Mouse (Mus musculus): ENCODE measurements around the gene Psat1.

The Psat1 gene

DNA sequence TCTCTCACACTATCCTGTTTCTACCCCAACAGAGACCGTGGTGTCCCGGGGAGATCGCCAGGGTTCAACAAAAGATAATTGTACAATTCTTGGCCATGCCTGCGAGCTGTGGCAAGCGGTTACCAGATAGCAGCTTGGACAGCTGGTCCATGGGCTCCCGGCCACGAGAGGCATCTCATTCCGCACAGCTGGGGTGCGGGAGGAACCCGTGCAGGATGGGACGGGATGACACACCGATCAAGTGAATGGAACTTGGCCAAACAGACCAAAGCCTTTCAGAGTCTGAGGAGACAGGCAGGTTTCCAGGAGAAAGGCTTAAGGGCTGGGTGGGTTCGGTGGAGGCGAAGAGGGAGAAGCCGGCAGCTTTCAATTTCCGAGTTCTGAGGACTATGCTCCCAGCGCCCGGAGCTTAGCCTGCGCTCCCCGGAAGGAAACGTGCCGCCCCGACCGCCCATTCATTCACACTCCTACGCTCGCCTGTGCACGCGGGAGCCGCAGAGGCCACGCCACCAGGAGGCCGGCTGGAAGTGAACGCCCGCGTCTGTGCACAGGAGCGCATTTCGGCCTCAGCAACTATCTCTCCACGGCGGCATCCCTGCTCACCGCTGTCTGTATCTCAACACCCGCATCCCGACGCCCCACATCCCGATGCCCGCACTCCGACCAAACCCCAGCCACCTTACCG, 22.8 kb downstream of the Psat1 start:
- DNase-seq (ENCODE audit: low spot score): peak; percentile 60

GRCm38 (mm10) chr19:15923426-15923825, 23.7 kb downstream of the Psat1 start:
- DNase-seq (ENCODE audit: low spot score): peak; percentile 27

DNA sequence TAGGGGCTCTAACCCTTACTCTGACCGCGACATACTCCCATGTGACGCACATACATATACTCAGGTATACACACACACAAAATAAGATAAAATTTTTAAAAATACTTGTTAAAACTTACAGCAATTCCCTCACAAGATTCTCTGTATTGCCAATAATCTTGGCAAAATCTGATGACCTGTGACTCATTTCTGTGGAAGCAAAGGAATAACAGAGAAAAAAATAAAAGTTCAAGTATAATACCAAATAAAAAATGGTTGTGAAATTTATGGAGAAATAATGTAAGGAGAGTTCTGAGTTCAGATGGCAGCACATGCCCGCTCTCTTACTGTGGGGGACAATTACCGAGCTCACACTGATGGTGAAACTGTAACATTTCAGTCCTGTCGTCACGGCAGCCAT, 27.8 kb downstream of the Psat1 start:
- DNase-seq (ENCODE audit: low spot score): no peak

DNA sequence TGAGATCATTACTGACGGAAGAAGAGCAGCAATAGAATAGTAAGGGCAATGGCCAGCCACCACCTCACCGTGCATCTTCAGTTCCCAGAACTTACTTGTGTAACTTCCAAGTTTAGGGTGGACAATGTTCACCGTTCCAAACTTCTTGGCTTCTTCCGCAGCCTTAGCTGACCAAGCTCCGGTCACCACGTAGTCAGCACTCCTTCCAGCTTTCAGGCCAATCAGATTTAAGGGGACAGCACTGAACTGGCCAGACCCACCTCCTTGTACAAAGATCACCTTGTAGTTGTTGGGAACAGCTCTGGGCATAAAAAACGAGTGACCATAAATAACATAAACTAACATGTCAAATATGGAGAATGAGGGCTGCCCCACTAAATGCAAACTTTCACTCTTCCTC, 29.0 kb downstream of the Psat1 start:
- no peak for DNase-seq (ENCODE audit: low spot score)

DNA sequence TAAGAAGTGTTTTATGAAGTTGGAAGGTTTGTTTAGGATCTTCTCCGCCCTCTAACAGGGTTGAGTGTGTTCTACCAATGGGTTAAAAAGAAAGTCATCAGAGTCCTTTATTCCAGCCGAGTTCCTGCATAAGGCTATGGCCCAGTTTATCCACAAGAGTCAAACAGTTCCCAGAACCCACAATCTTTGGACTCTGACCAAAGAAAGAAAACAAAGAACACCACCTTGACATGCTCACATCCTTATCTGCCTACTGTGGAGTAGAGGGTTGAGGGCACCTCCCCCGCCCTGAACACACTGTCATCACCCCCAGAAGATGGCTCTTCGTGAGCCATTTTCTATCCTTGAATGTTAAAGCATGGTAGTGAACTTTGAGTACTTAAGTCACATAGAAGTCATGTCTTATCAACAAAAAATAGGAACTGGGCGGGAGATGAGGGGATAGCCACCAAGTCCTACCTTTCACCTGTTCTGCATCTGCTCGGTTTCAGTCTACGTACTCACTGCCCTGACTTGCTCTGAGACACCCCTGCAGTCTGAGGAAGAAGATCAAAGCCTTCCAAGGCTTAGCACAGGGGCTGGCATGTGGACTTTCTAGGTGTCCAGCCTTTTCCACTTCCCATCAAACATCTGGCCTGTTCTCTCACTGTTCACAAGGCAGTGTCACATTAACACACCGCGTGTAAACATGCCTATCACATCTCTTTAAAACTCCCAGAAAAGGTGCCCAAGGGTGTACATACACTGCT, 33.7 kb downstream of the Psat1 start:
- DNase-seq (ENCODE audit: low spot score): no peak

DNA sequence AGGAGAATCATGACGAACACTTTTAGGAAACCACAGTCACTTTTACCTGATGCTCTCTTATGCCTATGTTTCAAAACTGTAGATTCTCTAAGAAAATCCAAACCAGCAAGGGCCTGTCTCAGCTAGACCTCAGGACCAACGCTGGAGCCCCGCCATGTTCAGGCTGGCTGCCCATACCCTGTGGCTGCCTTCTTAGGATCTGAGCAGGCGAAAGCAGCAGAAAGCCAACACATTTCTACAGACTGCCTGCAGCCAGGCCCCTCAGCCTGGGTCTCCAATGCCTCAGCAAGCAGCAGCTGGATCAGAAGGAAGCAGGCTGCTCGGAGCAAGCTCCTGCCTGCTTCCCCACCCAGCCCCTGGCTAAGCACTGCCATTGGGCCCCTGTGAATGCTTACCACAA, 35.7 kb downstream of the Psat1 start:
- DNase-seq (ENCODE audit: low spot score): no peak

- no peak for DNase-seq (ENCODE audit: low spot score)
Observed at GRCm38 (mm10) chr19:15910987-15911386, 36.1 kb downstream of the Psat1 start.

DNA sequence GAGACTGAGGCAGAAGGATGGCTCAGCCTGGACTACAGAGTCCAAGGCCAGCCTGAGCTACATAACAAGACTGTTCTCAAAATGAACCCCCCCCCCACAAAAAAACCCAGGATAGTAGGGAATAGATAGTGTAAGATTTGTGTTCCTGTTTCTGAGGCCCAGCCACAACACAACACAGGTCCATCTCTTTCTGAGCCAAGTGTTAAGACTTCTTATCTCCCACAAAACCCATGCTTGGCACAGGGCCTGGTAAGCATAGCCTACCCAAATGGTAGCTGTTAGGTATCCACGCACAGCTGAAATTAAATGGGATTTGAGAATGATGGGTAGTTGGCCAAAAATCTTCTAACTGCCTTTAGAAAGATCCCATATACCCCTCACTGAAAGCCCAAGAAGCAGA, 36.6 kb downstream of the Psat1 start:
- no peak for DNase-seq (ENCODE audit: low spot score)

- no peak for DNase-seq (ENCODE audit: low spot score)
Observed at GRCm38 (mm10) chr19:15908016-15908415, 39.1 kb downstream of the Psat1 start.

- no peak for DNase-seq (ENCODE audit: low spot score)
Observed at GRCm38 (mm10) chr19:15904734-15905133, 42.4 kb downstream of the Psat1 start.

DNA sequence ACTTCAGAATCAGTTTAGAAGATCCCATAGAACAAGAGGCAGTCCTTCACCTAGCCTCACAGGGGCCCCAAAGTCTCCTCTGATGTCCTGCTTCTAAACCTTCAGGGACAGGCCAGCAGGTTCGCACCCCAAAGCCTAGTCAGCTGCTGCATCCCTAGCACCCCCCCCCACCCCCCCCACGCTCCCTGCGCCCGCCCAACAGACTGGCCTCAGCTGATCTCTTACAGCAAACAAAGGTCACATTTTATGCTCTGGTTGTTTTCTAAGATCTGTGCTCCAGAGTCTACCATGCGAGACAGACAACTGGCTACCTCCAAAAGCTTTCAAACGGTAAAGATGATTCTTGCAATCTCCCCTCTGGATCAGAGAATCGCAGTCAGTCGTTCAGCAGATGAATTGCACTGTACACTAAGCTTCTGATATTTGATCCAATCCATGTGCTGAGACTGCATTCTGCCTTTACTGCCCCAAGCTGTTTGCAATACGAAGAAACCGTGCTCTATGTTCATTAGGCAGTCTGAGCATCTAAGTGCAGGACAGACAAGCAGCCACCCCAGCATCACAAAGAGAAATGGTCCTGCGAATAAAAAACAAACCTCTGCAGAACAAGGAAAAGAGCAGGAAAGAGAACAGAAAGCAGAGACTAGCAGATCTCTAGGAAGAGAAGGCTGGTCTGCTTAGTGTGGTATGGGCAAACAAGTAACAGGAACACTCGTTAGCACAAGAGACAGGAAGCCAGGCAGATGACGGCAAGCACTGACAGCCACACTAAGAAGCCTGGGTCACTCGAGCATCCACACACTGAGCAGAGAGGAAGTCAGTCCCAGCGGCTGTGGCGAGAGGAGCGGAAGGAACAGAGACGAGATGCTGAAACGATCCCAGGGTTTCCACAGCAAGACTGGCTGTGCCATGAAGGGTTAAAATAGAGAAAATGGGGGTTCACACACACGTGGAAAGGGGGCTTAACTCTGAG, 43.3 kb downstream of the Psat1 start:
- DNase-seq (ENCODE audit: low spot score): peak; percentile 70

GRCm38 (mm10) chr19:15895681-15896080, 51.5 kb downstream of the Psat1 start:
- no peak for DNase-seq (ENCODE audit: low spot score)

DNA sequence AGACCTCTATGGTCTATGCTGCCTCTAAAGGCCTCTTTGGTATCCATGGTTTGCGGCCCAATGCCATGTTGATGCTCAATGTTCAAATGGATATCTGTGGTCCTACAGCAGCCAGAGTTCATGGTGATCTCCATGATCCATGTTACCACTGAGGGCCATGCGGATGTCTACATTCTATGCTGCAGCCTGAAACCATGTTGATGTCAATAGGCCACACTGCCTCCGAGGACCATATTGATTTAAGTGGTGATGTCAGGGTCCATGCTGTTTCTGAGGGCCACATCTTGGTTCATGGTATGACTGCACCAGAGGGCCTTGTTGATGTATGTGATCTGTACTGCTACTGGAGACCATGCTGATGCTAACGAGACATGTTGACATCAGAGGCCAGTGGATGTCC, 55.0 kb downstream of the Psat1 start:
- no peak for DNase-seq (ENCODE audit: low spot score)

DNA sequence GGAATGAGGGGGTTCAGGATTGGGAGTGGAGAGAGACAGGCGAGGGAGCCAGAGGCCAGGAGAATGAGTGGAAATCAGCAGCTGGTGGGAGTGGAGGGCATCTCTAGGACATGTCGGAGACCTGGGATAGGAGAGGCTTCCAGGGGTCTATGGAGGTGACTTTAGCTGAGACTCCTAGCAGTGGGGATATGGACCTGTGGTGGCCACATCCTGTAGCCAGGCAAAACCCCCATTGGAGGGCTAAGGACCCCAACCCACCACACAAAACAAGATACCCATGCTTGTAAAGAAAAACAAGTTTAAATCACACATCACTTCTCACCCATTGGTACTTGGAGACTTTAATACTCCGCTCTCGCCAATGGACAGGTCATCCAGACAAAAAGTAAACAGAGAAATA, 58.7 kb downstream of the Psat1 start:
- no peak for DNase-seq (ENCODE audit: low spot score)

GRCm38 (mm10) chr19:15882705-15883426, 64.3 kb downstream of the Psat1 start:
- DNase-seq (ENCODE audit: low spot score): no peak

DNA sequence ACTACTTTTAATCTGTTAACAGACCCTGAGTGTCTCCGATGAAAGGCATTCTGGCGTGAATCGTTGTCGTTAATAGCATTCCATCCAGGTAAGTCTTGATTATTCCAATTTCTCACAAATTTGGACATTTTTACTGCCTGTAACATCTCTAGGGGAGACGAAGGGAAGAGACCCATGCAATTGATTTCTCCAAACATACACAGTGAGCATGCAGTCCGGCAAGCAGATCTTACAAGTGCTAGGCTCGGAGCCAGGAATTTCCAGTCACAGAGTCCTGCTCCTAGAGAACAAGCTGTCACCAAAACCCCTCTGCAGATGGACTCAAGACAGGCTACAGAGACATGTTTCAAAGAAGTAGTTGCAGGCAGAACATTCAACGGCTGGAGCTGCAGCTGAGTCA, 66.4 kb downstream of the Psat1 start:
- no peak for DNase-seq (ENCODE audit: low spot score)

GRCm38 (mm10) chr19:15879271-15879670, 67.9 kb downstream of the Psat1 start:
- no peak for DNase-seq (ENCODE audit: low spot score)

DNA sequence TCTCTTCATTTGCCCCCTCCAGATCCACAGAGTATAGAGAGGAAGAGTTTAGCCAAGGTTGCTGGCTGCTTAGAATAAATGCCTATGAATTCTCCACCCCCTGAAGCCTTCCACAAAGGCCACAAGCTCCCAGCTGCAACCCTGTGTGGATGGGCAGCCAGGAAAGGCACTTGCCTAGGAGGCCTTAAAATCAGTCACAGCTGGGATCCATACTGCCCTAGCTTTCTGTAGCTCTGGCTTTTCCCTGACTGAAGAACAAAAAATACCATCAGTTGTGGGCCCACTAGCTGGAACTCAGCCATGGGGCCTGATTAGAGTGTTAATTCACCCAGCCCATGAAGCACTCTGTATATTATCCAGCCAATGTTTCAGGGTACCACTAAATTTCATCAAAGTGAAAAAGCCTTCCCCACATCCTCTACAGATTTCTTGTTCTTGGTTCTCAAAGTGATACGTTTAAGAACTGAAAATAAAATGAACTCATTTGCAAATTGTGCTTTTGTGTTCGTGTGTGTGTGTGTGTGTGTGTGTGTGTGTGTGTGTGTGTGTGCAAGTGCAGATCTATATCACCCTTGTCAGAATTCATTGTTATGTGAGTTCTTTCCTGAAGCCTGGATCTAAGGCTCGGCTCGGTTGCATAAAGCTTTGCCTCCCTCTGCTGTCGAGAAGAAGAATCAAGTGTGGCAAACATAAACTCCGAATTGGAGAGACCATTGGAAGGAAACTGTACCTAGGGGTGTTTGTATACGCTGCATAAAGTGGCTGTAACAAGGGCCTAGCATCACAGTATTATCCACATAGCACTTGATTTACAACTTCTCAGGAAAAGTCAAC, 78.1 kb downstream of the Psat1 start:
- DNase-seq (ENCODE audit: low spot score): peak; percentile 77

DNA sequence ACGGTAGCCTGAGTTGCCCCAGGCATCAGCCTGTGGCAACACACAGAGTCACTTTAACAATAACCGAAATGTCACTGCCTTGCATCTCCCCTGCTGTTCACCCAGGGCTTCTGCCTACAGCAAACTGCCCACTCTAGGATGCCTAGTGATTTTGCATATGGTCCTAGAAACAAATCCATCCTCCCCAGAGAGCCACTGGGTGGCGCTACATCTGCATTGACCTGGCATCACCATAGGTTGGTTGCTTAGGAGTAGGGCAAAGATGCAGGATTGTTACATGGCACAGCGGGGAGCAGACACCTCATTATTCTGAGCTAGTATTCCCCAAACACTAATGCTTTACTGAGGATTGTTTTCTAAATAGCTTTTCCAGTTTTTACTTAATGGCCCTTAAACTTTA, 80.3 kb downstream of the Psat1 start:
- DNase-seq (ENCODE audit: low spot score): peak; percentile 47

- DNase-seq (ENCODE audit: low spot score): no peak
Observed at GRCm38 (mm10) chr19:15866126-15866525, 81.0 kb downstream of the Psat1 start.

- no peak for DNase-seq (ENCODE audit: low spot score)
Observed at GRCm38 (mm10) chr19:15865431-15865830, 81.7 kb downstream of the Psat1 start.
